Mouse (Mus musculus): Measurements from ENCODE around the gene Rgs19. TPM values are rescaled to one million over a fixed set of nuclear protein-coding genes. Genes with fewer than 3 reads are reported as not detected.

Rgs19 gene
- total and polyA plus RNA-seq, 2 experiments, result 1.5 to 7.8 TPM

DNA sequence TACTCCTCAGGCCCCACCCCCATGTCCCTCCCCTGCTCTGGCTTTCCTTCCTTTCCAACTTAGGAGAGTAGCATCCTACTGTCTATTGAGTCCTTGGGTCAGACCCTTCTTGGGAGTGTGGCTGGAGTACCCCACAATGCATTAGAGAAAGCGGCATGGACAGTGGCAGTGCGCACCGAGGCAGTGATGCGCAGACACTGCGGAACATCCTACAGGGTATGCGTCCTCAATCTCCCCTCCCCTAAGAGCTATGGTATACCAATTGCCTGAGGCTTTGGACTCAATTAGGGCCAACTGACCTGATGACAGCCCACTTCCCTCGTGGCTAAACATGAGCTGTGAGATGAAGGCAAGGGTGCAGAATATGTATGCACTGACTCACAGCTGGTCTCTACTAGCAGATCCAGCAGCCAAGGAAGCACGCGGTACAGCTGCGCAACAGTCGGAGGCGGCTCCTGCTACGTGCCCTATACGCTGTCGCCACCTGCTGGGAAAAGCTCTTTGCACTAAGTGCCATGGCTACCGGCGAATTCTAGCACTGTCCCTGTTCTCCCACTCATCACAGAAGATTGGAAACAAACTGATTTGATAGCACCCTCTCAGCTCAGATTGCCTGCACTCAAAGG is 34.7 kb downstream of the Rgs19 start:
- Histone ChIP-seq H3K27ac (replicated peaks; ENCODE audit: insufficient read depth, low read depth, low read length) (no peak overlapping the region), H3K27me3 (ENCODE audit: control insufficient read depth, insufficient read depth, low read length) (no peaks in the 10 kb centered on the region)
- peak; percentile 33 for DNase-seq (ENCODE audit: extremely low read depth, low read depth, low spot score)

GRCm38 (mm10) chr2:181658528-181658927 is 35.2 kb downstream of the Rgs19 start:
- no peak for DNase-seq (ENCODE audit: extremely low read depth, low read depth, low spot score)
- H3K27ac ChIP-seq (replicated peaks; ENCODE audit: insufficient read depth, low read depth, low read length), result no peak overlapping the region
- H3K27me3 ChIP-seq (ENCODE audit: control insufficient read depth, insufficient read depth, low read length), result no peaks in the 10 kb centered on the region
- 88% methylated on average over 7 of the region's 7 CpGs for WGBS
- H3K36me3 ChIP-seq (ENCODE audit: control insufficient read depth, insufficient read depth, low read length), result peaks cover 31% of the 10 kb centered on the region
- no peaks in the 10 kb centered on the region for H3K4me1 ChIP-seq (ENCODE audit: control insufficient read depth, insufficient read depth, low read length)
- TF ChIP-seq CTCF (IDR thresholded peaks at IDR 0.05; ENCODE audit: low read depth, low read length) (no peak), POLR2A (IDR thresholded peaks at IDR 0.05; ENCODE audit: extremely low read depth, insufficient read depth, low read length) (no peak)
- no peak overlapping the region for H3K9ac ChIP-seq (ENCODE audit: low read depth, low read length)
- H3K79me2 ChIP-seq (ENCODE audit: control insufficient read depth, insufficient read depth, low read length), result no peaks in the 10 kb centered on the region
- no peak overlapping the region for H3K4me3 ChIP-seq (ENCODE audit: insufficient read depth, low read depth, low read length)

More for the DNA sequence above, 34.7 kb downstream of the Rgs19 start:
- TF ChIP-seq CTCF (IDR thresholded peaks at IDR 0.05; ENCODE audit: low read depth, low read length) (peak; percentile 78), POLR2A (IDR thresholded peaks at IDR 0.05; ENCODE audit: extremely low read depth, insufficient read depth, low read length) (no peak)
- Histone ChIP-seq H3K36me3 (ENCODE audit: control insufficient read depth, insufficient read depth, low read length) (peaks cover 26% of the 10 kb centered on the region), H3K79me2 (ENCODE audit: control insufficient read depth, insufficient read depth, low read length) (no peaks in the 10 kb centered on the region), H3K9ac (ENCODE audit: low read depth, low read length) (no peak overlapping the region), H3K4me1 (ENCODE audit: control insufficient read depth, insufficient read depth, low read length) (no peaks in the 10 kb centered on the region), H3K4me3 (ENCODE audit: insufficient read depth, low read depth, low read length) (no peak overlapping the region)
- 45% methylated on average over 17 of the region's 17 CpGs for WGBS

DNA sequence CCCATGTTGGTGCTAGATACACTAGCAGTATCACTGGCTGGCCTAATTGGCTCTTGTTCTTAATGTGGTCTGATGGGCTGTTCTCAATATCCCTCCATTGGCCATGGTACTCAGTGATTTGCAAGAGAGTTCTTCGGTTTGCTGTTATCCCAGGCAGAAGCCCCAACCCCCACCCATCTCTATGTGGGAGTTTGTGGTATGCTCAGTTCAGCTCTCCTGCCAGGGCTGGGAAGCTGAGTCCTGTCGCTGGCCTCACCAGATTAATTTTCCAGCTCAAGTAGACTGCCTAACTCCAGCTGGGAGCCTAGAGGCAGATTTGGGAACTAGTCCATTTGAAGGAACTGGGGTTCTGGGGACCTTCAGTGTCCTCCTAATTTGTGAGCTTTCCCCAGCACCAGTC is 36.3 kb downstream of the Rgs19 start:
- TF ChIP-seq POLR2A (IDR thresholded peaks at IDR 0.05; ENCODE audit: extremely low read depth, insufficient read depth, low read length) (no peak), CTCF (IDR thresholded peaks at IDR 0.05; ENCODE audit: low read depth, low read length) (no peak)

DNA sequence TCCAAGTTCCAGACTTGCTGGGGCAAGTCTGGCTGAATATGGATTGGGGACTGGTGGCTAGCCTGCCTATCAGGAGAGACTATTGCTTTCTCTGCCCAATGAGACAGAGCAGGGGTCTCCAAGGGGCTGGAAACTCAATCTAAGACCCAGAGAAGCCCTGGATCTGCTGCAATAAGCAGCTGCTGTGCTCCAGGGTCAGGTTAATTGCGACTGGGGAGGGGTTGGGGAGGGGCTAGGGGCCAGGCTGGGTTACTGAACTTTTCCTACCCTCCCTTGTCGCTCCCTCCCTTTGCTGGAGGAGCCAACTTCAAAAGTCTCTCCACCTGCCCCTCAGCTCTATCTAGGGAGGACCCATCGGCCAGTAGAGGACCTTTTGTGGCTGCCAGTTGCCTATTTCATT is 37.0 kb downstream of the Rgs19 start, which contains the start of gene Gm29797:
TSS of gene Gm29797 (plus strand) at position 301 of the 400 bp plus-strand sequence.
- Histone ChIP-seq H3K4me1 (ENCODE audit: control insufficient read depth, insufficient read depth, low read length) (no peaks in the 10 kb centered on the region), H3K27me3 (ENCODE audit: control insufficient read depth, insufficient read depth, low read length) (no peaks in the 10 kb centered on the region), H3K79me2 (ENCODE audit: control insufficient read depth, insufficient read depth, low read length) (no peaks in the 10 kb centered on the region), H3K9ac (ENCODE audit: low read depth, low read length) (no peak within 1 kb of the TSS), H3K4me3 (ENCODE audit: insufficient read depth, low read depth, low read length) (no peak within 1 kb of the TSS), H3K36me3 (ENCODE audit: control insufficient read depth, insufficient read depth, low read length) (peaks cover 47% of the 10 kb centered on the region), H3K27ac (replicated peaks; ENCODE audit: insufficient read depth, low read depth, low read length) (no peak within 1 kb of the TSS)
- no peak for DNase-seq (ENCODE audit: extremely low read depth, low read depth, low spot score)
- 85% methylated on average over 3 of the region's 3 CpGs for WGBS
- TF ChIP-seq POLR2A (IDR thresholded peaks at IDR 0.05; ENCODE audit: extremely low read depth, insufficient read depth, low read length) (no peak), CTCF (IDR thresholded peaks at IDR 0.05; ENCODE audit: low read depth, low read length) (no peak)

More for the DNA sequence above, 36.3 kb downstream of the Rgs19 start:
- no peaks in the 10 kb centered on the region for H3K27me3 ChIP-seq (ENCODE audit: control insufficient read depth, insufficient read depth, low read length)
- peaks cover 42% of the 10 kb centered on the region for H3K36me3 ChIP-seq (ENCODE audit: control insufficient read depth, insufficient read depth, low read length)
- no peak for DNase-seq (ENCODE audit: extremely low read depth, low read depth, low spot score)
- WGBS, result 91% methylated on average over 2 of the region's 2 CpGs
- H3K79me2 ChIP-seq (ENCODE audit: control insufficient read depth, insufficient read depth, low read length), result no peaks in the 10 kb centered on the region
- H3K9ac ChIP-seq (ENCODE audit: low read depth, low read length), result no peak overlapping the region
- no peak overlapping the region for H3K27ac ChIP-seq (replicated peaks; ENCODE audit: insufficient read depth, low read depth, low read length)
- H3K4me1 ChIP-seq (ENCODE audit: control insufficient read depth, insufficient read depth, low read length), result no peaks in the 10 kb centered on the region
- H3K4me3 ChIP-seq (ENCODE audit: insufficient read depth, low read depth, low read length), result no peak overlapping the region

GRCm38 (mm10) chr2:181653523-181653922 is 40.3 kb downstream of the Rgs19 start:
- H3K36me3 ChIP-seq (ENCODE audit: control insufficient read depth, insufficient read depth, low read length), result peaks cover 70% of the 10 kb centered on the region
- 77% methylated on average over 1 of the region's 1 CpGs for WGBS
- no peak for TF ChIP-seq CTCF (IDR thresholded peaks at IDR 0.05; ENCODE audit: low read depth, low read length)
- TF ChIP-seq POLR2A (IDR thresholded peaks at IDR 0.05; ENCODE audit: extremely low read depth, insufficient read depth, low read length), result no peak
- H3K79me2 ChIP-seq (ENCODE audit: control insufficient read depth, insufficient read depth, low read length), result no peaks in the 10 kb centered on the region
- no peak for DNase-seq (ENCODE audit: extremely low read depth, low read depth, low spot score)
- H3K4me3 ChIP-seq (ENCODE audit: insufficient read depth, low read depth, low read length), result no peak overlapping the region
- no peak overlapping the region for H3K27ac ChIP-seq (replicated peaks; ENCODE audit: insufficient read depth, low read depth, low read length)
- H3K9ac ChIP-seq (ENCODE audit: low read depth, low read length), result no peak overlapping the region
- no peaks in the 10 kb centered on the region for H3K27me3 ChIP-seq (ENCODE audit: control insufficient read depth, insufficient read depth, low read length)
- no peaks in the 10 kb centered on the region for H3K4me1 ChIP-seq (ENCODE audit: control insufficient read depth, insufficient read depth, low read length)

DNA sequence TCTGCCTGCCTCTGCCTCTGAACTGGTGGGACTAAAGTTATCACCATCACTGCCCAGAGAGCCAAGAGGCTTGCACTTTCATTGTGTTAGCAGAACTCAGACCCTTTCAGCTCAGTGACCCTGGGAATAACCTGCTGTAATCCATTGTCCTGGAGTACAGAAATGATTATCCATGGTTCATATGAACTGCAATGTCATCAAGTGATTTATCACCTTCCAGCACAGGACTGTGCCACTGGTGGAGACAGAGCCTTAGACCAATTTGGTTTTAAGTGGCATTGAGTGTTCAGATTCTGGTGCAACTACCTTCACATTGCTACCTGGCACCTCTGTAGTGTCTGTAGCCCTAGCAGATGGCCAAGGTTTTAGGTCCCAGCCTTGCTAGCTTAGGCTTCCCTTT is 40.7 kb downstream of the Rgs19 start:
- H3K4me3 ChIP-seq (ENCODE audit: insufficient read depth, low read depth, low read length), result no peak overlapping the region
- H3K27ac ChIP-seq (replicated peaks; ENCODE audit: insufficient read depth, low read depth, low read length), result no peak overlapping the region
- no peaks in the 10 kb centered on the region for H3K27me3 ChIP-seq (ENCODE audit: control insufficient read depth, insufficient read depth, low read length)
- H3K4me1 ChIP-seq (ENCODE audit: control insufficient read depth, insufficient read depth, low read length), result no peaks in the 10 kb centered on the region
- no peak for DNase-seq (ENCODE audit: extremely low read depth, low read depth, low spot score)
- no peak overlapping the region for H3K9ac ChIP-seq (ENCODE audit: low read depth, low read length)
- TF ChIP-seq CTCF (IDR thresholded peaks at IDR 0.05; ENCODE audit: low read depth, low read length) (no peak), POLR2A (IDR thresholded peaks at IDR 0.05; ENCODE audit: extremely low read depth, insufficient read depth, low read length) (no peak)
- H3K79me2 ChIP-seq (ENCODE audit: control insufficient read depth, insufficient read depth, low read length), result no peaks in the 10 kb centered on the region
- H3K36me3 ChIP-seq (ENCODE audit: control insufficient read depth, insufficient read depth, low read length), result peaks cover 72% of the 10 kb centered on the region

Data from liver, adult 2 months (tissue).